Mouse (Mus musculus): ENCODE data around the gene Gsta3.
"Not testable (repeated sequence)": the region's sequence is repeated elsewhere in the genome, so short reads cannot be mapped to it uniquely, and the experiment has no call there.

Gsta3 gene

DNA sequence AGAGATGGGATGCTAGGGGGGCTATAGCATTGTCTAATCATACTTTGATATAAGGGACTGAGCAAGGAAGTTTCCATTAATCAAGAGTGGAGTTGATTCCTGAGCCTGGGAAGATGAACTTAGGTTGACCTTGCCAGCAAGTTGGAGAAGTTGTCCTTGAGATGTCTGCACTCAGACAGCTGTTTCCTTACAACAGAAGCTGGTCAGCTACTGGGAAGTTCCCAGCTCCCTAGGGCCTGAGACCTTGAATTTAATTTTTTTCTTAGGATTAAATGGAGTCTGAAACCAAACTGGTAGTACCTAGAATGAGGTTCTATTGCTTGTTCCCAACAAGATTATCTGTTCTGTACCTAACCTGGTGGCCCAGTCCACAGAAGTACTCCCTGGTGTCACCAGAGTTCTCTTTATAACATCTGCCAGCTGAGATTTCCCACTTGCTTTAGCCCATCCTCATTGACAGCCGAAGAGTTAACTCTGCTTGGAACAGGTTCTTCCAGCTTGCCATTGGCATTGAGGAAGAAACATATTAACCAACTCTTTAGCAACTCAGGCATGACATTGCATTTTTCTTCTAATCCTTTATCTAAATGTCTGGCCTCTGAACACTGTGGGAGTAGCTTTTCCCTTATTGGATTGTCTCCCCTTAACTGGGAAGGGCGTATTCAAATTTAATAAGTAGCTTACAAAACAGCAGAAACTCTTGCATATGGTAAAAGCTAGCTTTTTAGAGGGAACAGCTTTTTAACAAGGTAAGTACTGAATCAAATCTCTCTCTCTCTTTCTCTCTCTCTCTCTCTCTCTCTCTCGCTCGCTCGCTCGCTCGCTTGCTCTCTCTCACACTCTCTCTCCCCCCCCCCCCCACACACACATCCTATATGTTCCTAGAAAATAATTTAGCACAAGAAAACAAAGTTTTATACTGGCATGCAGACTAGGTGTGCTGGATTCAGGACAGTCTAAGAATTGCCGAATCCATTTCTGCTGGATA, at the start of gene Gsta3:
TSS of gene Gsta3 (plus strand) at position 679 of the 988 bp plus-strand sequence.
- peak in 1 of 2 experiments; percentile 11 for DNase-seq

- DNase-seq, result no peak
These were observed 34.1 kb upstream of the Gsta3 start for GRCm38 (mm10) chr1:21206241-21206640.

DNA sequence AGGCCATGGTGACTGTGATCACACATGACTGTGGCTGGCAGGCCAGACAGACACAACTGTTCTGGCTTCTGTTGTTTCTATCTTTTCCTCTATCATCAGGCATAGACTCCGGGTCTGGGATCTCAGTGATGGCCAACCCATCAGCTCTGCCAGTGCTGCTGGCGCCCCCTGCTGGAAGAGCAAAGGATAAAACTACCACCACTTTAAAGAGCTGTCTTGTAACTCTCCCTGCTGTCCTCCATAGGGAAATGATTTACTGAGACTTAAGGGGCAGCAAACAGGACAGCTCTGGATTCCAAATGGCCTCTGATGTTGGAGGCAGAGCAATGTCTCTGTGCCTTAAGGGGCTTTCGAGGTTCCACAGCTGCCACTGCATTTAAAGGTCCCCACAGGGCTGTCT, 26.9 kb upstream of the Gsta3 start:
- DNase-seq, result not testable (repeated sequence)

GRCm38 (mm10) chr1:21213991-21214692, 26.2 kb upstream of the Gsta3 start:
- not testable (repeated sequence) for DNase-seq

GRCm38 (mm10) chr1:21218489-21218919, 21.9 kb upstream of the Gsta3 start, which contains the start of gene Tmem14a:
Gene Tmem14a, plus strand, starts transcription at chr1:21218575.
- DNase-seq, result peak; percentile 90 to 91

GRCm38 (mm10) chr1:21227756-21228395, 12.5 kb upstream of the Gsta3 start:
- no peak for DNase-seq

DNA sequence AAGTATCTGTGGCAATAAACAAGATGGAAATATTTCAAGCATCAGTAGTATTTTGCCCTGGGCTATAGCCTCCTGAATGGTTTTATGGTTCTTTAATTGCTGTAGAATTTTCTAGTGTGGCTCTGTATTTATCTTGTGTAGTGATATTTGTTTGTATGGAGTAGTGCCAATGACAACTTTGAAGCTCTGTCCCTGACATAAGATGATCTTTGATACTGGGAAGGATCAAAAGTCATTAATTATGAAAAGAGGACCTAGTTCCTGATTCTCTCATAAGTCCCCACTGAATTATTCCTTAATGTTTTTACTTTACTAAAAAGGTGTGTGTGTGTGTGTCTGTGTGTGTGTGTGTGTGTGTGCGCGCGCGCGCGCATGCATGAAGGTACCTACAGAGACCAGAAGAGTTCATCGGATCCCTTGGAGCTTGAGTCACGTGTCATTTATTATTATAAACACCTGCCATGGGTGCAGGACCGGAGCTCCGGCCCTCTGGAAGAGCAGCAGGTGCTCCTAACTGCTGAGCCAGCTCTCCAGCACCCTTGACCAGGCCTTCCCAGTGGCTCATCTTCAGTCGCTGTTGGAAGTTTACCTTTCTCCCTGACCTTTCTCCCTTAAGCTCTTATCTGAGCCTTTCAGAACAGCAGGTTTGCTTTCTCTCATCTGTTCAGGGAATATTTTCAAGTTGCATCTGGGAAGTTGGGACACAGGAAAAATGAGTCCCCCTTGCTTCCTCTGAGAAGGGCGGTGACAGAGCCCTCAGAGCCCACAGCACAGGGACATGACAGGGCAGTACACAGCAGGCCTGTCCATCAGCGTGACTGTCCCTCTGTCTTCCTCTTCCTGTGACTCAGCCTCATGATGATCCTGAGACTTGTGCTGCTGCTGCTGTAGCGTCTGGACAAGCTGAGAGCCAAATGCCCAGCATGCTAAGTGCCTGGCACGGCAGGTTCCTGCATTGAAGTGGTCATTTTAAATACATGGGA, 11.4 kb upstream of the Gsta3 start:
- not testable (repeated sequence) for DNase-seq

- no peak for DNase-seq
These were observed 10.0 kb upstream of the Gsta3 start for GRCm38 (mm10) chr1:21230376-21230775.

DNA sequence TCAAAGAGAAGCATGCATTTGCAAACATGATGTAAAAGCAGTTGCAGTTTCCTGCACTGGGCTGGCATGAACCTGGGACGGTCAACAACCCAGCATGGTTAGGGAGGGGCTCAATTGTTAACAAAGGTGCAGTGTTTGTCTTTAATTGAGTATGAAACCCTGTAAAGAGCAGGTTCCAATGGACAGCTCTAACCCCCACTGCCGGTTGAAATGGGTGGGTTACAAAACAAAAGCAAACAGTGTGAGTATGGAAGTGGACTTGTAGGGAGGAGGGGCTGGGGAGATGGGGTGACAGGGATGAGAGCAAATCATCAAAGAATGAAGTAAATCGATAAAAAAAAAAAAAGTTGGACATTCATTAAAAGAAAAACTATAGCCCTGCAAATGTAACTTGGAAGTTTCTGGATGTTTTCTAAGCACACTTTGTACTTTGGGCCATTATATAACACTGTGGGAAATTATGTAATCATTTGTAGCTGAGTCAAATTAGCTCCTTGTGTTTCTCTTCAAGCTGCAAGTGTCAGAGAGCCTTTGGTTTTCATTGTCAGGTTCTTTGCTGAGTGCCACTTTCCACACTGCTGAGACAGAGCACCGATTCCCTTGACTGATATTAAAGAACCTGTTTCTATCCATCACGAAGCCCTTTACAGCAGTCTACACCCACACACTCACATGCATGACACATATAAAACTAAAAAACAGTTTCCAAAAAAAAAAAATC, 8.5 kb upstream of the Gsta3 start:
- peak in 1 of 2 experiments; percentile 28 for DNase-seq

GRCm38 (mm10) chr1:21232516-21232915, 7.9 kb upstream of the Gsta3 start:
- no peak for DNase-seq

DNA sequence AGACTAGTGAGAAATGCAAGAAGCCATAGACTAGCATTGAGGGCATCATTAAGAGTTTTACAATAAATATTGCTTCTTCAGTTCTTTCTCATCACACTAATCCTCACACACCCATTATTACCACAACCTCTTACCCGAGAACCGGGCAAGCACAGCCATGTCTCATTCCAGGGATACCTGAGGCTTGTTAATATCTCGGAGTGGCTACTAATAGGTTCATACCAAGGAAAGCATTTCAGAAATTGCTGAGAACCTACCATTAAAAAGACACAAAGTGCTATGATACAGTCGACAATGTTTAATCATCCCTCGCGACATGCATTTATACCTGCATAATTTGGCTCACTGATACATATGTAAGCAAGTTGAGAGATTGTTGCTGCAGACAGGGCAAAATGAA, 5.0 kb upstream of the Gsta3 start:
- DNase-seq, result no peak

- DNase-seq, result no peak
These were observed 707 bp downstream of the Gsta3 start for GRCm38 (mm10) chr1:21241096-21241495.

- no peak for DNase-seq
These were observed 4.0 kb downstream of the Gsta3 start for GRCm38 (mm10) chr1:21244290-21244960.

DNA sequence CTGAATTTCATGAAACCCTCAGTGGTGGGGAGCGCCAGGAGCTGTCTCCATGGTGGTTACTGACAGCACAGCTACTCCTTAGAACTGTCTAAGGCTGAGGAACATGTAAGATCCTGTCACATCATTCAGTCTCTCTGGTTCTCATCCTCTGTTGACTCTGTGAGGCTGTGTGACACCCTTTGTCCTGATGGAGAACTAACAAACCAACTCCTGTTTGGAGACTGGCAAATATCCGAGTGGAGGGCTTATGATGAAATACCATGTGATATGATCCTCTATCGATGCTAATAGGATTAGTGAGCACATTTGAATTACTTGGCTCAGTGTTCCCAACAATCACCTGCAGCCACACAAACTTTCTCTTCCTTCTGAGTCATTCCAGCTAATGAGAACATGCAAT, 5.7 kb downstream of the Gsta3 start:
- DNase-seq, result no peak

- DNase-seq, result no peak
These were observed 7.5 kb downstream of the Gsta3 start for GRCm38 (mm10) chr1:21247896-21248295.

DNA sequence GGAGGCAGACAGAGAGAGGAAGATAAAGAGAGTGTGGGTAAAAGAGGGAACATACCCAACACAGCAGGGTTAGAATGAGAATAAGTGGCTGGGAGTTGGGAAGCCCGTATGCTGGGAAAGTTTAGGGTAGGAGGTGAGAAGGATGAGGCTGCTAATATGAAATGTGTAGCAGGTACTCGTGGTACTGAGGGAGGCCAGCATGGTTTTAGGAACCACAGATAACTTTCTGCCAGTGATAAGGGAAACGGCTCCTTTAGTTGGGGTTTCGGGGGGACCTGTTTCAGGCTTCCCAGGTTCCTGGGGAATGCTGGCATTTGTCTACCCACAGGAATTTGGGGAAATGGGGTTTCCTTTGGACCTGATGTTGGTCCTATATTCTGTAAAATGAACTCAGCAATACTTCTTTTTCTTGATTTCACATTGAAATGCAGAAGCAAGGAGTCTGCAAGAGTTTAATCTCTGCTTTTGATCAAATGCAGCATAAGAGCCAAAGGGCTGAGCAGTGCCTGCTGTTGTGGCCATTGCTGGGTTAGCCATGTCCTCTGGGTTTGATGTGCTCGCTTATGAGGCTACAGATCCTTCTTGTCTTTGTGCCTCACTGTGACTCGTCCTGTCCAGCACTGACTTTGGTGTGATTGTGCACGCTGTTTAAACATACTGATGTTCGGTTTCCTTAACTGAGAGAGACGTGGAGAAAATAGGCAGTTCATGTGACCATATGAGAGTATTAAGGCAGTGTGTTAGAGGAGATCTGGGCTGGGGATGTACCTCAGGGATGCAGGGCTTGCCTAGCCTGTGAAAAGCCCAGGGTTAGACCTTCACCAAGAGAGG, 8.4 kb downstream of the Gsta3 start:
- DNase-seq, result no peak

DNA sequence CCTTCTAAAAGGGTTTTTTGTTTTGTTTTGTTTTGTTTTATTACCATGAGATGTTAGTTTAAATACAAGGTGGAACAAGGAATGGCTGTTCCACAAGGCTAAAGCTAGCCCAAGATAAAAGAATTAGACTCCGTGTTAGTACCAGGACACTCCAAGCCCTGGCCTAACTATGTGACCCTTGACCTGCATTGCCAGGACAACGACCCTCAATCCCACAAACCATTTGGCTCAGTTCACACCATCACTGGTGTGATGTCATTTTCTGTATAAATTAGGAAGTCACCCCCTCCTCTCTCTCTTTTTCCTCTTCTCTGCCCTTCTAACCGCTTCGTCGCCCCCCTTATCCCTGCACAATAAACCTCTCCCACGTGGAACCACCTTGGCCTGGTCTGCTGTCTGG, 11.3 kb downstream of the Gsta3 start:
- no peak for DNase-seq

- no peak for DNase-seq
These were observed 12.3 kb downstream of the Gsta3 start for GRCm38 (mm10) chr1:21252566-21253302.

GRCm38 (mm10) chr1:21253303-21253650, 12.9 kb downstream of the Gsta3 start:
- no peak for DNase-seq

Measured in lung, postnatal 4 days (tissue).